Mouse (Mus musculus) monocyte, adult 2 months (primary cell): Measurements from ENCODE around the gene Nwd2.

Experiments used
- DNase-seq, 2 experiments: peaks; one replicate each; pipeline ENCODE4 v3.0.0; 2022; ENCODE audit warnings: low spot score in 2 of 2, low read depth in 1 of 2

Gene Nwd2

GRCm38 (mm10) chr5:63827415-63828053 lies 178.6 kb downstream of the Nwd2 start:
- no peak for DNase-seq

DNA sequence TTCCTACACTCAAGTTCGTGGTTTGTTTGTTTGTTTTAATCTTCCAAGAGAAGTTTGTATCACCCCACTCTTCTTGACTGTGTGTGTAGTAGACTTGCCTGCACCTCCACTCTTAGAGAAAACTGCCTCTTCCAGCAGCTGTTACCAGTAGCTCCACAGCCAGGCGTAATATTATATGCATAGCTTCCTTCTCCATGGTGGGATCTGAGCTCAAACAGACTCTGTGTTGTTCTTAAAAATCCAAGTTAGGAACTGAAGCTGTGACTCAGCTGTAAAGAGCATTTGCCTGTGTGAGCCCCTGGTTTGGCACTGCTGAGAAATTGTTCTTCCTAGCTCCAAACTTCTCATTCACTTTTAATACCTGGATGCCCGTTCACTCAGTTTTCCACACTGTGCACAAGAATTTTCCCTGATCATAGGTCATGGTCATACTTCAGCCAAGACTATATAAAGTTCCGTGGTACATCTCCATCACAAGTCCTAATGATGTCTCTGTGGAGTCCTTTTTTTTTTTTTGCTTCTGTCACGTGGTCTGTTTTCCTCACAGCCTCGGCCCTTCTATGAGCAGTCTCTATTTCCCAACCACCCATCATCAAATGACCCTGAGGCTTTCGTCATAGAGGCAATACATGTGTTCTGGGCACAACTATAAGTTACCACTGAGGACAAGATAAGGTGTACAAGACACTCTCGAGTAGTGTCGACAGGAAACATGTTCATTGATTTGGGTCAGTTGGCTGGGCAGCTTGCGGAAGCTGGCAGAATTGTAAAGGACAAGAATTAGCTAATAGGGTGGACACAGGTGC lies 179.7 kb downstream of the Nwd2 start:
- no peak for DNase-seq

- DNase-seq = no peak
These were observed 182.2 kb downstream of the Nwd2 start for GRCm38 (mm10) chr5:63831054-63831453.

GRCm38 (mm10) chr5:63833955-63834354 lies 185.1 kb downstream of the Nwd2 start:
- no peak for DNase-seq

GRCm38 (mm10) chr5:63834435-63834834 lies 185.5 kb downstream of the Nwd2 start:
- no peak for DNase-seq

DNA sequence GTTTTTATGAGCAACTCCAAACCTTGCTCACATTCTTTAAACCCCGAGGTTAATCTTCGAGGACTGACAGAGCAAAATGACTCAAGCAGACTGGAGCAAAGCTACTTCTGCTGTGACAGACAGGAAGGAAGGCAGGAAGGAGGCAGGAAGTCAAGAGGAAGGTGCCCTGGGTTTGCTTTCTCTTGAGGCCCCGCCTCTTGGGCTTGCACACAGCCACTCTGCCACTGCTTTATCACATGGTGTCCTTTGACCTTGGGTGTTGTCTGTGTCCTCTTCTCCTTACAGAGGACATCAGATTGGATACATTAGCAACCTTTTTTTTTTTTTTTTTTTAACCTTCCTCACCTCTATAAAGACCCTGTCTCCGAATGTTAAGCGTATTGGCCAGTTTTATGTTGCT lies 188.2 kb downstream of the Nwd2 start:
- DNase-seq = no peak

- DNase-seq = no peak
These were observed 188.9 kb downstream of the Nwd2 start for GRCm38 (mm10) chr5:63837851-63838250.

- no peak for DNase-seq
These were observed 191.0 kb downstream of the Nwd2 start for GRCm38 (mm10) chr5:63839801-63840416.

GRCm38 (mm10) chr5:63847080-63847479 lies 198.2 kb downstream of the Nwd2 start:
- no peak for DNase-seq

DNA sequence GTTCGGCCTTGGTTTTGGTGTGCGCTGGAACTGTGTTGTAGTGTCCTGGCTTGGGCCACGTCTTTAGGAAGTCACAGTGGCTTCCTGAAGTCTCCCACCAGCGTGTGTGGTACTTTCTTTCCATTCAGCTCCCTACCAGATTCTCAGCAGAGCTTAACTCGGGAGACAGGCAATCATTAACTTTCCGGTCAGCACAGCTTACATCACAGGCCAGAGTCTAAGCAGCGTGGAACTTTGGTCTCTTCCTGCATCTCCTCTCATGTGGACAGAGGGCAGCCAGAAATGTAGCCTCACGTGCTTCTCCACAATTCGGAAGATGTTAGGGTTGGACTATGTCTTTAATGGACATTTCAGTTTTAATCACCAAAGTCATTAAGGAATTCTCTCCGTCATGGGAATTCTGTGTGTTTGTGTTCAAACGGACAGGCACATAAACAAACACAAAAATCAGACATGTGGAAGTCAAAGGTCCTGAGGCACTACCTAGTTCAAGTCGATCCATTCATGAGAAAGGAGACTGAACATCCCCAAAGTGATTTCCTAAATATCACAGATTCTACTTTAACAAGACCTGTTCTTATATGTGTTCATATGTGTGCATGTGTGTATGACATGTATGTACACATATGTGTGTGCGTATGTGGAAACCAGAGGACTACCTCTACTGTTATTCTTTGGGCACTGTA lies 198.8 kb downstream of the Nwd2 start:
- no peak for DNase-seq

DNA sequence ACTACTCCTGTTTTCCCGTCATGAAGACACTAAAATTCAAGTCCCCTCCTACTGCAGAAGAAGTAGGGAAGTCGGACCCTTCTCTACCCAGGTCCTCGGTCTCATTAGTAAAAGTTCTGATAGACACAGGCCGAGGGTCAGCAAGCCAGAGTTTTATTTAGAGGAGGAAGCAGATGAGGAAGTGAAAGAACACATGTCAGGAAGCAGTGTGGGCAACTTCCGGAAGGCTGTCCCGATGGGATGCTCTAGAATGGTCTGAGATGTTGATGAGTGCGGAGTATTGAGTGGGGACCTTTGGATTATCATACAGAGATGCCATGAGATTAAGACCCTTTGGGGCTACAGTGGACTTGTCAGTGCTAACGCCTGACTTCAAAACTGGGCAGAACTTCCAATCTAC lies 210.0 kb downstream of the Nwd2 start:
- no peak for DNase-seq
